Mouse (Mus musculus): ENCODE data around the gene Sox18.

GRCm38 (mm10) chr2:181653065-181653464 is 18.4 kb downstream of the Sox18 start:
- TF ChIP-seq GATA1 (IDR thresholded peaks at IDR 0.05; ENCODE audit: borderline replicate concordance, low read length) (no peak), FLI1 (IDR thresholded peaks at IDR 0.05; ENCODE audit: low read length) (no peak)

Data from megakaryocyte, embryonic 14.5 days (primary cell).